Mouse (Mus musculus) lung, adult 10 weeks (tissue): ENCODE data around the gene Tex10. TPM values are rescaled to one million over a fixed set of nuclear protein-coding genes. Genes with fewer than 3 reads are reported as not detected.

ENCODE experiments used
- polyA plus RNA-seq: library from polyadenylated mRNA; stranded (reverse); fragments of 350-450 nt; fragmentation: Illumina TruSeq; extraction: RNeasy Lipid Tissue Mini Kit (QIAGEN cat#74804); gene quantifications from one replicate; pipeline ENCODE4 v1.2.3, GENCODE M21; 2014; ENCODE audit warnings: low read depth, low replicate concordance; ENCODE audit not compliant: insufficient read depth

The Tex10 gene
- polyA plus RNA-seq = 6.4 TPM

DNA sequence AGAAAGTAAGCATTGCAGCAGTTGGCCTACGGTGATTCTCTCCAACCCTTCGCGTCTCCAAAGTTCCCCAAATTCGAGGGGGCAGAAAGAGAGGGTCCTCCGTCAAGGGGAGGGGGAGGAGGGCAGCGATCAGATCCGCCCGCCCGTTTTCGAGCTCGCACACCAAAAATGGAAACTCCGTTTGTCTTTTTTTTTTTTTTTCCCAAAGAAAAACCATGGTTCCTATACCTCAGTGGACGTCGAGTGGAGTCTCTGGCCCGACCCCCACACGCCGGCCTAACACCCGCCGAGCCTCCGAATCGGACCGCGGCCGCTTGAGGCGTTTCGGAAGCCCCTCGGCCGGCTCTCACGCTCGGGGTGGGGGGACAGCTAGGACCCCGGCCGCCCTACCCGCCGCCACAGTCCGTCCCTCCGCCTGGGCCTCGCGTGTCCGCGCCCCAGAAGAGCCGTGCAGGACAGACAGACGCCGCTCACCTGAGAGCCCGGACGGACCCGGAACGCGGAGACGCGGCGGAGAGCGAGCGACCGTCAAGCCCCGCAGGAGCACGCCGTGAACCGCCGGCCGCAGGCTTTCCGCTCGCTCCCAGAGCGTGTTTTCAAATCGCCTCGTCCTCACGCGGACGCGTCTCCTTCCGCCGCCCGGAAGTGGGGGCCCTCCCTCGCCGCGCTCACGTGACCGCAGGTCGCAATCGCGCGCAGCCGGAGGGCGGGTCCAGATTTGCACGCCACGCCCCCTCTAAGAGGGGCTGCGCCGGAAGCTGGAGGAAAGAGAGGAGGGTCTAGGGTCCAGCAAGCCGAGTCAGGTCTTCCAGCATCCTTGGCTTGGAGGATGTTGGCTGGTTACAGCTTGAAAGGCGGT is at the start of gene Tex10:
Gene Tex10, minus strand, starts transcription at position 668 of the 859 bp plus-strand sequence.

Other genes with a start within 250 kb of the Tex10 start
- 65.3 TPM for gene Erp44, start 193.9 kb downstream of the Tex10 start, polyA plus RNA-seq
- 2.9 TPM for gene Invs, start 193.7 kb downstream of the Tex10 start, polyA plus RNA-seq
- gene Msantd3, start 66.5 kb upstream of the Tex10 start, polyA plus RNA-seq = 5.5 TPM
- gene Tmeff1, start 111.7 kb upstream of the Tex10 start, polyA plus RNA-seq = 19.5 TPM
- gene Cavin4, start 190.1 kb upstream of the Tex10 start, polyA plus RNA-seq = 0.48 TPM